Mouse (Mus musculus): ENCODE data around the gene Anln. TPM values are rescaled to one million over a fixed set of nuclear protein-coding genes. Genes with fewer than 3 reads are reported as not detected.
"Not testable (repeated sequence)": the region's sequence is repeated elsewhere in the genome, so short reads cannot be mapped to it uniquely, and the experiment has no call there.

Gene Anln
- total RNA-seq, 2 experiments from 2014 or later, result 12.1 to 12.5 TPM

- peak; percentile 76 to 79 for DNase-seq (ENCODE audit: low spot score in 2 of 2)
- intact Hi-C loops (cut with DNase I), result no loop called here
Observed at GRCm38 (mm10) chr9:22327475-22328387, 61.3 kb downstream of the Anln start.

- no peak for DNase-seq (ENCODE audit: low spot score in 2 of 2)
- intact Hi-C loops (cut with DNase I), result no loop called here
Observed at GRCm38 (mm10) chr9:22327099-22327474, 61.9 kb downstream of the Anln start.

DNA sequence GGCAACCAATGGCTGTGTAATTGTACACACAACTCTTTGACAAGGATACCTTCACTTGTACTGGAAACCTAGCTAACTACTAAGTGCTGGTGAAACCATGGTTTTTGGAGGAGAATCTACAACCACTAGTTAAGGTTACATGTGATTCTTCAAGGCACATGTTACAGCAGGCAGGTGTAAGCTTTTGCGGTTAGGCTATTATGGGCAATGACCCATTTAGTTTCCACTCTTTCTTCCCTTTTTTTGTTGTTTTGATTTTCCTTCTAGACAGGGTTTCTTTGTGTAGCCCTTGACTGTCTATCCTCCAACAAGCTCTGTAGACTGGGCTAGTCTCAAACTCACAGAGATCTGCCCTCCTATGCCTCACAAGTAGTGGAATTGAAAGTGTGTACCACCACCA, 64.4 kb downstream of the Anln start:
- intact Hi-C loops (cut with DNase I), result no loop called here
- no peak for DNase-seq (ENCODE audit: low spot score in 2 of 2)

GRCm38 (mm10) chr9:22322381-22323211, 66.4 kb downstream of the Anln start:
- no peak for DNase-seq (ENCODE audit: low spot score in 2 of 2)
- intact Hi-C loops (cut with DNase I), result no loop called here

DNA sequence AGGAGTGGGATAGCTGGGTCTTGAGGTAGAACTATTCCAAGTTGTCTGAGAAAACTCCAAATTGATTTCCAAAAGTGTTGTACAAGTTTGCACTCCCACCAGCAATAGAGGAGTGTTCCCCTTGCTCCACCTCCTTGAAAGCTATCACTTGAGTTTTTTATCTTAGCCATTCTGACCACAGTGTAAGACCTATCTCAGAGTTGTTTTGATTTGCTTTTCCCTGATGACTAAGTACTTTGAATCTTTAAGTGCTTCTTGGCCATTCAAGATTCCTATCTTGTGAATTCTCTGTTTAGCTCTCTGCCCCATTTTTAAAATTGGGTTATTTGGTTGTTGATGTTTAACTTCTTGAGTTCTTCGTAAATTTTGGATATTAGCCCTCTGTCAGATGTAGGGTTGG, 69.9 kb downstream of the Anln start:
- no peak for DNase-seq (ENCODE audit: low spot score in 2 of 2)
- intact Hi-C loops (cut with DNase I), result no loop called here

GRCm38 (mm10) chr9:22316047-22316446, 72.9 kb downstream of the Anln start:
- DNase-seq (ENCODE audit: low spot score in 2 of 2); intact Hi-C loops (cut with DNase I): not testable (repeated sequence)

DNA sequence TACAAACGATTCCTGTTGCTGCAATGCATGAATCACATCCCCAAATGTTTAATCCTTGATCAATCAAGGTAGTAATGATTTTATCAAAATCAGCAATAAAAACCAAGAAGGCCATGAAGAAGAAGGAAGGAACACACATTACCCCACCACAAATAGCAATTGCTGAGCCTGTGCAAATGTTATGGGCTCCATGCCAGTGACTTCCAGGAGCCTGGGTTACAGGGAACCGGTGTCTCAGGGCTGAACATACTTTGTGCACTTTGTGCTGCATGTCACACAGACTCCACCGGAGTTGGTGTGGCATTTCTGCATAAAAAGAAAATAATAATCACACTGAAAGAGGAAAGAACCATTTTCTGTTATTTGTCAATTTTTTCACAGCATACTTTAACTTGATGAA, 74.9 kb downstream of the Anln start:
- DNase-seq (ENCODE audit: low spot score in 2 of 2), result no peak
- intact Hi-C loops (cut with DNase I), result no loop called here

- intact Hi-C loops (cut with DNase I), result no loop called here
- no peak for DNase-seq (ENCODE audit: low spot score in 2 of 2)
Observed at GRCm38 (mm10) chr9:22313218-22313617, 75.8 kb downstream of the Anln start.

- no peak for DNase-seq (ENCODE audit: low spot score in 2 of 2)
- intact Hi-C loops (cut with DNase I), result no loop called here
Observed at GRCm38 (mm10) chr9:22309651-22310050, 79.3 kb downstream of the Anln start.

GRCm38 (mm10) chr9:22307920-22308262, 81.1 kb downstream of the Anln start:
- intact Hi-C loops (cut with DNase I); DNase-seq (ENCODE audit: low spot score in 2 of 2): not testable (repeated sequence)

DNA sequence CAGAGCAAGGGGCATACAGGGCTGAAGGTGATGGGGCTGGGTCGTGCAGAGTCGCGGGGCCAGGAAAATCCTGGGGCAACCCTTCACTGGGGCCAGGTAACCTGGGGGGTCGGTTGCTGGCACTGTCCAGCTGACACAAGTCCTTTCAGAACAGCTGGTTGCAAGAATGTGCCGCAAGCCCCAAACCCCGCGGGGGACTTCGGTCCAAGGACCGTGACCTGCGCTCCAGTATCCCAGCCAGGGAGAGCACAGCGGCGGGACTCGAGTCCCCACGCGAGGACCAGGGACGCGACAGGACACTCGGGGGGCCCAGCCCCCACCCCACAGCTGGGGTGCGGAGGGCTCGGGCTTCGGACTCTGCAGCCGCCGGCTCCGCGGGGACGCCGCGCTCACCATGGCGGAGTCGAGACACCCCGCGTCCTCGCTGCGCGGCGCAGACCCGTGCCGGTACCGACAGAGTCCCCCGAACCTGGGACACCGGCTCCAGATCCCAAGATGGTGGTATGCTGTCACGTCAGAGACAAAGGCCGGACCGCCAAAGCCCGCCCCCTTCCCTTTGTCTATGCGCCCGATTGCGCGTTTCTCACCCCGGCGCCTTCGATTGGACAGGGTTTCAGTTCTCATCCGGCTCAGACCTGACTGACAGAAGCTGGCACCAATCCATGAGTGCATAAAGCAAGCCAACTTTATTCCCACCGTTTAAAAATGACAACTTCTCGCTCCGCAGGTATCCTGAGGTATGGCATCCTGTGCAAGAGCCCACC, 81.7 kb downstream of the Anln start, which contains the start of gene Zfp810:
TSS of gene Zfp810 (minus strand) at position 493 of the 764 bp plus-strand sequence.
- intact Hi-C loops (cut with DNase I), result no loop called here

DNA sequence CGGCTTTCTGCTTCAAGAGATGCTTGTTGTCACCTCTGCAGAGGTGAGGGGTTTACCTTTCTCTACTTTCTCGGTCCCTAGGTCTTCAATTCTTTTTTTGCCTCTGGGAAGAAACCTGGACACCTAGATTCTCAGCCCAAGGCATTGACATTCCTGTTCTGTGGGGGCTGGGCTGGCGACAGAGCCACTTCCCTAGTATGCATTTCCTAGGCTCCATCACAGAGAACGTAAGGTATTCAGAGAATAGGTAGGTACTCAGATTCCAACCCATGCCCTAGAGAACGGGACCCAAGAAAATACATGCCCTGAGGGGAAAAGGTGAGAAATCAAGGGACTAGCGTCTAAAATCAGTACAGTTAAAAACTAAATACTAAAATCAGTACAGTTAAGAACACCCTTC, 82.3 kb downstream of the Anln start:
- intact Hi-C loops (cut with DNase I), result no loop called here
- no peak for DNase-seq (ENCODE audit: low spot score in 2 of 2)

More for the DNA sequence above, 81.7 kb downstream of the Anln start, which contains the start of gene Zfp810:
- DNase-seq (ENCODE audit: low spot score in 2 of 2), result peak; percentile 92 to 93

- intact Hi-C loops (cut with DNase I), result no loop called here
- no peak for DNase-seq (ENCODE audit: low spot score in 2 of 2)
Observed at GRCm38 (mm10) chr9:22302199-22302598, 86.8 kb downstream of the Anln start.

Other genes starting within 250 kb of the Anln start
- 10 to 100 TPM; 45.7 to 46.6 TPM for gene Pigyl, start 232.3 kb downstream of the Anln start, total RNA-seq (2021)
- not detected for gene Zfp872, start 201.1 kb downstream of the Anln start, total RNA-seq (2021)
- gene Zfp809, start 163.5 kb downstream of the Anln start, total RNA-seq (2021), result 10 to 100 TPM; 19.1 to 23.6 TPM
- 1 to 10 TPM; 4.3 to 4.4 TPM for gene Zfp599, start 129.3 kb downstream of the Anln start, total RNA-seq (2021)
- gene Zfp810, start 81.5 kb downstream of the Anln start, total RNA-seq (2021), result 10 to 100 TPM; 16.5 to 20.4 TPM
- gene 9530077C05Rik, start 22.3 kb upstream of the Anln start, total RNA-seq (2021), result 1 to 10 TPM; 6.9 to 7.9 TPM
- not detected for gene Gm17545, start 65.1 kb upstream of the Anln start, total RNA-seq (2021)
- gene Rp9, start 80.6 kb upstream of the Anln start, total RNA-seq (2021), result 10 to 100 TPM; 43.4 to 43.5 TPM
- gene Bbs9, start 86.5 kb upstream of the Anln start, total RNA-seq (2021), result 10 to 100 TPM; 36.7 to 37.6 TPM

Data from left cerebral cortex, postnatal 36 days (tissue).